In genomic region chr5:140614141-140614540, GRCm38 (mm10) we compare ENCODE assay signal across 1 mouse cellular context.
TF ChIP-seq lines count a peak whose summit lies in the region.

No protein-coding gene starts in this region.

TF ChIP-seq in MEL, 35 proteins besides CTCF, POLR2A, EP300 and RAD21:
- TF ChIP-seq USF2 (IDR thresholded peaks at IDR 0.05; ENCODE audit: borderline replicate concordance in 1 of 2, insufficient read depth in 1 of 2, low read depth in 1 of 2, low read length in 2 of 2) = no peak
- no peak for TF ChIP-seq HCFC1 (IDR thresholded peaks at IDR 0.05; ENCODE audit: low read depth, low read length)
- TF ChIP-seq TAL1 (IDR thresholded peaks at IDR 0.05; ENCODE audit: low read length) = no peak
- TF ChIP-seq SIN3A (IDR thresholded peaks at IDR 0.05; ENCODE audit: low read length) = no peak
- no peak for TF ChIP-seq CHD1 (IDR thresholded peaks at IDR 0.05; ENCODE audit: low read depth, low read length)
- no peak for TF ChIP-seq MAFK (IDR thresholded peaks at IDR 0.05; ENCODE audit: borderline replicate concordance, low read depth, low read length)
- no peak for TF ChIP-seq NELFE (IDR thresholded peaks at IDR 0.05; ENCODE audit: low read depth, low read length)
- TF ChIP-seq NRF1 (IDR thresholded peaks at IDR 0.05; ENCODE audit: insufficient read depth, low read depth, low read length, poor library complexity, severe bottlenecking) = no peak
- no peak for TF ChIP-seq TBP (IDR thresholded peaks at IDR 0.05; ENCODE audit: low read depth, low read length)
- no peak for TF ChIP-seq ZNF384 (IDR thresholded peaks at IDR 0.05; ENCODE audit: low read depth, low read length)
- TF ChIP-seq BHLHE40 (IDR thresholded peaks at IDR 0.05; ENCODE audit: borderline replicate concordance, low read depth, low read length) = no peak
- no peak for TF ChIP-seq JUND (IDR thresholded peaks at IDR 0.05; ENCODE audit: low read depth, low read length)
- TF ChIP-seq ZKSCAN1 (IDR thresholded peaks at IDR 0.05; ENCODE audit: low read depth, low read length) = no peak
- TF ChIP-seq GABPA (IDR thresholded peaks at IDR 0.05; ENCODE audit: low read depth, low read length) = no peak
- no peak for TF ChIP-seq GATA1 (IDR thresholded peaks at IDR 0.05; ENCODE audit: low read depth, low read length)
- no peak for TF ChIP-seq RCOR1 (IDR thresholded peaks at IDR 0.05; ENCODE audit: low read depth, low read length)
- no peak for TF ChIP-seq ETS1 (IDR thresholded peaks at IDR 0.05; ENCODE audit: low read depth, low read length)
TF ChIP-seq in MEL: peak in this region for 0.
